Mouse (Mus musculus): ENCODE results near the gene Dclk1. TPM values are rescaled to one million over a fixed set of nuclear protein-coding genes. Genes with fewer than 3 reads are reported as not detected.
A peak's percentile ranks its signal among the peaks of the same experiment; 100 is the strongest.

Gene Dclk1
- polyA plus RNA-seq, 1 experiment from 2014 or later, result 256 TPM

- ATAC-seq (ENCODE audit: low FRiP score) (no peak), DNase-seq (ENCODE audit: low spot score) (no peak)
- Histone ChIP-seq H3K27ac (no peak overlapping the region), H3K9ac (no peak overlapping the region), H3K9me3 (ENCODE audit: control insufficient read depth, low read length) (no peaks in the 10 kb centered on the region), H3K27me3 (ENCODE audit: control insufficient read depth, insufficient read depth, low read length) (no peaks in the 10 kb centered on the region), H3K4me1 (replicated peaks; ENCODE audit: control insufficient read depth, insufficient read depth, low read length) (0 out of 2 replicates have a peak, but pooled peaks cover 10% of the 10 kb centered on the region), H3K4me2 (replicated peaks) (no peak overlapping the region), H3K4me3 (replicated peaks; ENCODE audit: low read length) (no peak overlapping the region), H3K36me3 (replicated peaks; ENCODE audit: control insufficient read depth, insufficient read depth) (no peaks in the 10 kb centered on the region; the same call in 1 of the 2 replicates)
- 85% methylated on average over 11 of the region's 11 CpGs for WGBS
Observed at GRCm38 (mm10) chr3:55336895-55337294, 94.7 kb downstream of the Dclk1 start.

- DNase-seq (ENCODE audit: low spot score), result no peak
Observed at GRCm38 (mm10) chr3:55337671-55338070, 95.5 kb downstream of the Dclk1 start.

DNA sequence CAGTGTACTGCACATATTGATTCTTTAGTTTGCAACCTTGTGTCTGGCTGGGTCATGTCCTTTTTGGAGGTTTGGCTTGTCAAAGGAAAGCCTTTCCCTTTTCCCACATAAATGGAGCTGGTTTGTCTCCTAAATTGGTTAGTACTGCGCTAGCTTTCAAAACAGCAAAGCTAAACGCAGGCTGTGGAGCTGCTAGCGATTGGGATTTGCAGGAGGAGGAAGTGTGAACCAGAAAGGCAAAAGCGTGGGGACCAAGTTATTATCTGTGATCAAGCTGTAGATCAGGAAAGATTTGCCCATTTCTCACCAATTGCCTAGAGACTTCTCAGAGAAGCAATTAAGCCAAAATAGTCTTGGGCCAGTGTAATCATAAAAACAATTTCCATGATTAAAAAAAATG, 100.3 kb downstream of the Dclk1 start:
- H3K9me3 ChIP-seq (ENCODE audit: control insufficient read depth, low read length), result no peaks in the 10 kb centered on the region
- H3K4me1 ChIP-seq (replicated peaks; ENCODE audit: control insufficient read depth, insufficient read depth, low read length), result peaks cover 24% of the 10 kb centered on the region
- no peaks in the 10 kb centered on the region for H3K27me3 ChIP-seq (ENCODE audit: control insufficient read depth, insufficient read depth, low read length)
- H3K36me3 ChIP-seq (replicated peaks; ENCODE audit: control insufficient read depth, insufficient read depth), result no peaks in the 10 kb centered on the region
- no peak overlapping the region for H3K4me2 ChIP-seq (replicated peaks)
- 83% methylated on average over 4 of the region's 4 CpGs for WGBS
- no peak overlapping the region for H3K9ac ChIP-seq
- ATAC-seq (ENCODE audit: low FRiP score) (no peak), DNase-seq (ENCODE audit: low spot score) (no peak)
- H3K27ac ChIP-seq, result 0 out of 2 replicates have a peak overlapping the region, but pooled peaks have one; percentile 20
- no peak overlapping the region for H3K4me3 ChIP-seq (replicated peaks; ENCODE audit: low read length)

More at GRCm38 (mm10) chr3:55337671-55338070, 95.5 kb downstream of the Dclk1 start:
- Histone ChIP-seq H3K4me1 (replicated peaks; ENCODE audit: control insufficient read depth, insufficient read depth, low read length) (0 out of 2 replicates have a peak, but pooled peaks cover 10% of the 10 kb centered on the region), H3K9me3 (ENCODE audit: control insufficient read depth, low read length) (no peaks in the 10 kb centered on the region), H3K4me2 (replicated peaks) (no peak overlapping the region), H3K9ac (no peak overlapping the region), H3K36me3 (replicated peaks; ENCODE audit: control insufficient read depth, insufficient read depth) (no peaks in the 10 kb centered on the region), H3K27ac (no peak overlapping the region), H3K4me3 (replicated peaks; ENCODE audit: low read length) (no peak overlapping the region), H3K27me3 (ENCODE audit: control insufficient read depth, insufficient read depth, low read length) (no peaks in the 10 kb centered on the region)
- no peak for ATAC-seq (ENCODE audit: low FRiP score)
- WGBS, result 90% methylated on average over 7 of the region's 7 CpGs

DNA sequence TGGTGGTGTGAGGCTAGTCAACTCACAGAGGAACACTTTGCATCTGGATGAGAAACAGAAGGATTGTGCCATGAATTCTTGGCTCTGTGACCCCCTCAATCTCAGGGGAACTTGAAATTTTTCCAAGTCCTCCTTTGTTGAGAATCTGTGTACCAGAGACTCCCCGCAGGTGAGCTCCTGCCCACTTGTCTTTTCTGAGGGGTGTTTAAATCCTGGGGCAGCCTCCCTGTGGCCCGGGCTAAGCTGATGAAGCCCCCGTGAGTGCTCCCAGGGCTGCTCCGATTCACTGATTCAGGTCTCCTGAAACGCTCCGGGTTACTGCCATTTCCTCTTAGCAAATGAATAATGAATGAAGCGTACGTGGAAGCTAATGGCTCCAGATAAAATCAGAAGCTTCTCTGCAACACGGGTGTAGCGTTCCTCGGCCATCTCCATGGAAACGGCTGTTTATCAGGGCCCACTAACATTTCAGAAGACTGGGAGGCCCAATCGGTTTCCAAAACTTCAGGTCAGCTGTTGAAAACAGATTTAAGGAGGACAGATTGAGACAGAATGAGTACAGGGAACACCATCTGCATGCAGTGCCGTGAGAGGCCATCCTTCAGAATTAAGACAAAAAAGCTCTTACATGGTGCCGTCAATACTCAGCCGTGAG, 105.3 kb downstream of the Dclk1 start:
- 7% methylated on average over 16 of the region's 16 CpGs for WGBS
- H3K36me3 ChIP-seq (replicated peaks; ENCODE audit: control insufficient read depth, insufficient read depth), result no peaks in the 10 kb centered on the region
- H3K27ac ChIP-seq, result peak overlapping the region; percentile 93
- H3K4me3 ChIP-seq (replicated peaks; ENCODE audit: low read length), result no peak overlapping the region
- ATAC-seq (ENCODE audit: low FRiP score) (peak; percentile 52), DNase-seq (ENCODE audit: low spot score) (peak; percentile 67)
- H3K9me3 ChIP-seq (ENCODE audit: control insufficient read depth, low read length), result no peaks in the 10 kb centered on the region
- H3K4me2 ChIP-seq (replicated peaks), result peak overlapping the region; percentile 43
- no peaks in the 10 kb centered on the region for H3K27me3 ChIP-seq (ENCODE audit: control insufficient read depth, insufficient read depth, low read length)
- peak overlapping the region; percentile 40 for H3K9ac ChIP-seq
- H3K4me1 ChIP-seq (replicated peaks; ENCODE audit: control insufficient read depth, insufficient read depth, low read length), result peaks cover 63% of the 10 kb centered on the region

- peak overlapping the region; percentile 40; the same call in 1 of the 2 replicates for H3K9ac ChIP-seq
Observed at GRCm38 (mm10) chr3:55348026-55348390, 105.8 kb downstream of the Dclk1 start.

DNA sequence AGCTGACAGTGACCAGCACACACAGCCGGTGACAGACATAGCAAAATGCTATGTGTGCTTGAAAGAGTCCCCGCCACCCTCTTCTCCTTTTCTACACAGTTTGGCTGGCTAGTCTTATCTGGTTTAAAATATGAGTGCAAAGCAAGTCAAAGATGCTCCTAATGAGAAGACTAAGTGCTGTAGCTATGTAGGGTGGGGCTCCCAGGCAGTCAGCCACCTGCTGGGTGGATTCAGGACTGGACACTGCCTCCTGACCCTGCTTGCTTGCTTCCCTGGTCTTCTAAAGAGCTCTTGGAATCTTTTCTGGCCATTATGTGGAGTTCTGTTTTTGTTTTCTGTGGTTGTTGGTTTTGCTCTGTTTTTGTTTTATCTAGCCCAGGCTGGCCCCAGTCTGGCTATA, 108.0 kb downstream of the Dclk1 start:
- Histone ChIP-seq H3K4me3 (replicated peaks; ENCODE audit: low read length) (no peak overlapping the region), H3K27me3 (ENCODE audit: control insufficient read depth, insufficient read depth, low read length) (no peaks in the 10 kb centered on the region), H3K9ac (no peak overlapping the region), H3K4me2 (replicated peaks) (no peak overlapping the region), H3K27ac (peak overlapping the region; percentile 85), H3K4me1 (replicated peaks; ENCODE audit: control insufficient read depth, insufficient read depth, low read length) (peaks cover 84% of the 10 kb centered on the region), H3K9me3 (ENCODE audit: control insufficient read depth, low read length) (no peaks in the 10 kb centered on the region), H3K36me3 (replicated peaks; ENCODE audit: control insufficient read depth, insufficient read depth) (no peaks in the 10 kb centered on the region)
- DNase-seq (ENCODE audit: low spot score), result no peak
- WGBS, result 72% methylated on average over 2 of the region's 2 CpGs
- no peak for ATAC-seq (ENCODE audit: low FRiP score)

More at GRCm38 (mm10) chr3:55348026-55348390, 105.8 kb downstream of the Dclk1 start:
- Histone ChIP-seq H3K9me3 (ENCODE audit: control insufficient read depth, low read length) (no peaks in the 10 kb centered on the region), H3K4me2 (replicated peaks) (peak overlapping the region; percentile 43), H3K27me3 (ENCODE audit: control insufficient read depth, insufficient read depth, low read length) (no peaks in the 10 kb centered on the region), H3K27ac (peak overlapping the region; percentile 93), H3K36me3 (replicated peaks; ENCODE audit: control insufficient read depth, insufficient read depth) (no peaks in the 10 kb centered on the region), H3K4me1 (replicated peaks; ENCODE audit: control insufficient read depth, insufficient read depth, low read length) (peaks cover 68% of the 10 kb centered on the region), H3K4me3 (replicated peaks; ENCODE audit: low read length) (no peak overlapping the region)
- ATAC-seq (ENCODE audit: low FRiP score) (peak; percentile 41), DNase-seq (ENCODE audit: low spot score) (no peak)
- 43% methylated on average over 5 of the region's 5 CpGs for whole genome bisulfite sequencing

GRCm38 (mm10) chr3:55351281-55352052, 109.3 kb downstream of the Dclk1 start:
- H3K4me1 ChIP-seq (replicated peaks; ENCODE audit: control insufficient read depth, insufficient read depth, low read length), result peaks cover 80% of the 10 kb centered on the region
- H3K9ac ChIP-seq, result peak overlapping the region; percentile 6; the same call in 1 of the 2 replicates
- H3K27me3 ChIP-seq (ENCODE audit: control insufficient read depth, insufficient read depth, low read length), result no peaks in the 10 kb centered on the region
- H3K9me3 ChIP-seq (ENCODE audit: control insufficient read depth, low read length), result no peaks in the 10 kb centered on the region
- no peaks in the 10 kb centered on the region for H3K36me3 ChIP-seq (replicated peaks; ENCODE audit: control insufficient read depth, insufficient read depth)
- ATAC-seq (ENCODE audit: low FRiP score) (peak; percentile 74), DNase-seq (ENCODE audit: low spot score) (peak; percentile 66)
- 39% methylated on average over 13 of the region's 13 CpGs for WGBS
- H3K4me3 ChIP-seq (replicated peaks; ENCODE audit: low read length), result no peak overlapping the region
- peak overlapping the region; percentile 85 for H3K27ac ChIP-seq
- H3K4me2 ChIP-seq (replicated peaks), result peak overlapping the region; percentile 2; the same call in 1 of the 2 replicates

- no peak for ATAC-seq (ENCODE audit: low FRiP score)
- no peak overlapping the region for H3K4me2 ChIP-seq (replicated peaks)
Observed at GRCm38 (mm10) chr3:55352529-55352928, 110.4 kb downstream of the Dclk1 start.

GRCm38 (mm10) chr3:55353169-55353568, 111.0 kb downstream of the Dclk1 start:
- peak overlapping the region; percentile 85 for H3K27ac ChIP-seq
- no peak for ATAC-seq (ENCODE audit: low FRiP score)

More at GRCm38 (mm10) chr3:55352529-55352928, 110.4 kb downstream of the Dclk1 start:
- peak overlapping the region; percentile 85 for H3K27ac ChIP-seq
- no peak for DNase-seq (ENCODE audit: low spot score)
- peaks cover 69% of the 10 kb centered on the region for H3K4me1 ChIP-seq (replicated peaks; ENCODE audit: control insufficient read depth, insufficient read depth, low read length)
- no peak overlapping the region for H3K4me3 ChIP-seq (replicated peaks; ENCODE audit: low read length)
- H3K36me3 ChIP-seq (replicated peaks; ENCODE audit: control insufficient read depth, insufficient read depth), result no peaks in the 10 kb centered on the region
- 72% methylated on average over 14 of the region's 14 CpGs for WGBS
- no peaks in the 10 kb centered on the region for H3K9me3 ChIP-seq (ENCODE audit: control insufficient read depth, low read length)
- H3K9ac ChIP-seq, result peak overlapping the region; percentile 31; the same call in 1 of the 2 replicates
- H3K27me3 ChIP-seq (ENCODE audit: control insufficient read depth, insufficient read depth, low read length), result no peaks in the 10 kb centered on the region

More at GRCm38 (mm10) chr3:55353169-55353568, 111.0 kb downstream of the Dclk1 start:
- Histone ChIP-seq H3K9me3 (ENCODE audit: control insufficient read depth, low read length) (no peaks in the 10 kb centered on the region), H3K4me2 (replicated peaks) (no peak overlapping the region), H3K36me3 (replicated peaks; ENCODE audit: control insufficient read depth, insufficient read depth) (no peaks in the 10 kb centered on the region), H3K4me3 (replicated peaks; ENCODE audit: low read length) (no peak overlapping the region), H3K9ac (no peak overlapping the region), H3K4me1 (replicated peaks; ENCODE audit: control insufficient read depth, insufficient read depth, low read length) (peaks cover 63% of the 10 kb centered on the region), H3K27me3 (ENCODE audit: control insufficient read depth, insufficient read depth, low read length) (no peaks in the 10 kb centered on the region)
- 58% methylated on average over 9 of the region's 9 CpGs for WGBS
- no peak for DNase-seq (ENCODE audit: low spot score)

All from hindbrain, embryonic 14.5 days (tissue).